Mouse (Mus musculus) kidney, adult 2 months (tissue): Measurements from ENCODE around the gene Atp6v1c2.

Experiments
- CTCF ChIP-seq: fragments of 200-500 bp; conservative IDR thresholded peaks from 2 replicates; pipeline ENCODE4 v1.5.1; 2011; ENCODE audit warnings: low read depth, mild to moderate bottlenecking, control low read depth, low read length, moderate library complexity, mixed read lengths; ENCODE audit not compliant: insufficient read depth, insufficient read length
- POLR2A ChIP-seq: fragments of 200-500 bp; IDR thresholded peaks from one replicate; pipeline ENCODE4 v1.6.1; 2011; ENCODE audit warnings: low read depth, low read length, control low read depth

DNA sequence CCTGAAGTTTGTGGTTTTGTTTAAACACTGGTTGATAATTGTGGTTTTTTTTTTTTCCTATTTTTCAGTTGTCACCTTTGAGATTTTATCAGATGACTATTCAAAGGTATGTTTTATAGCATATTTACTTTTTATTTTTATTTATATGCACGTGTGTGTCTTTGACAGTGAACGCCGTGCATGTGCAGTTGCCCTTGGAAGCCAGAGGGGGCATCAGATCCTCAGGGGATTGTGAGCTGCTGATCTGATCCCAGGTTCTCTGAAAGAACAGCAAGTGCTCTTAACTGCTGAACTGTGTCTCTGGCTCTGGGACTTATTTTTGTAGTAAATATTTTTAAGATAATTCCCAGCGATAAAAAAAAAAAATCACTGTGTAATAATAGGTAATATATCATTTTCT is 27.7 kb upstream of the Atp6v1c2 start:
- TF ChIP-seq POLR2A (no peak), CTCF (peak; percentile 46)
